Mouse (Mus musculus): ENCODE results near the gene Btbd19.

The Btbd19 gene

GRCm38 (mm10) chr4:117070624-117071023 is 54.9 kb downstream of the Btbd19 start:
- no peak for DNase-seq (ENCODE audit: extremely low spot score, low read depth, low spot score)

- DNase-seq (ENCODE audit: extremely low spot score, low read depth, low spot score): no peak
These were observed 55.9 kb downstream of the Btbd19 start for GRCm38 (mm10) chr4:117069647-117070046.

Data from hindlimb bud, embryonic 11.5 days (tissue).